Mouse (Mus musculus): ENCODE results near the gene Optn.

DNA sequence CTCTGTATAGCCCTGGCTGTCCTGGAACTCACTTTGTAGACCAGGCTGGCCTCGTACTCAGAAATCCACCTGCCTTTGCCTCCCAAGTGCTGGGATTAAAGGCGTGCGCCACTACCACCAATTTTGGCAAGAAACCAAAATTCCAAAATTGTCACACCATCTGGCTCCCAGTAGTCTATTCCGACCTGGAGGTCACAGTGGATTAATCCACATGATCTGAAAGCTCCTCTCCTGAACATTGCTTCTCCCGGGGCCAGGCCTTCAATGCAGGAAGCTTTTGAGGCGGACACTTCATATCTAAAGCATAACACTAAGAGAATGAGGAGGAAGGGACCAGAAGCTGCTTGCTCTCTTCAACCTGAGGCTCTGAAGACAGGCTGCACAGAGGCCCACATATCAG, 48.3 kb downstream of the Optn start:
- TF ChIP-seq ZC3H11A (IDR thresholded peaks at IDR 0.05; ENCODE audit: borderline replicate concordance, low read depth, low read length) (no peak), CHD2 (IDR thresholded peaks at IDR 0.05; ENCODE audit: low read depth, low read length) (no peak)

Data from ES-E14 (cell line).